Mouse (Mus musculus): ENCODE measurements at regions not wholly inside any gene's neighbourhood (a gene's known extent, or its start where the extent isn't known, plus 50 kb on each side); places are given as distances from the start of the nearest gene placed in this dataset.

DNA sequence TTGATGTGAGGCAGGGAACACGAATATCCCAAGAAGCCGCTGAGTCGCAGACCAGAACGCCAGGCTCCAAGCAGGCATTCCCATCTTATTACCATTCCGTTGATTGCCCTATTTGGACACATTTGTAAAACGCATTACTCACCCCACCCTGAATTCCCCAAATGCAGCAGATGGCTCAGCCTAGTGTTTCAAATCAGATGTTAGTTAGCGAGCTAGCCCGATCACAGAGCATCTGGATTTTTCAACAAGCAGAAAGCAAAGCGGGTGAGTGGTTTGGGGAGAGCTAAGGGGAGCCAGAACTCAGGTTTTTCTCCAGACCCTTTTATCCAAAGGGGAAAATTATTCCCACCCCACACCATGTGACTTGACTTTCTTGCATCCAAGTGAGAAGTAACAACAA, 273.2 kb downstream of the Rwdd3 start:
- no peak for DNase-seq (ENCODE audit: low spot score)

DNA sequence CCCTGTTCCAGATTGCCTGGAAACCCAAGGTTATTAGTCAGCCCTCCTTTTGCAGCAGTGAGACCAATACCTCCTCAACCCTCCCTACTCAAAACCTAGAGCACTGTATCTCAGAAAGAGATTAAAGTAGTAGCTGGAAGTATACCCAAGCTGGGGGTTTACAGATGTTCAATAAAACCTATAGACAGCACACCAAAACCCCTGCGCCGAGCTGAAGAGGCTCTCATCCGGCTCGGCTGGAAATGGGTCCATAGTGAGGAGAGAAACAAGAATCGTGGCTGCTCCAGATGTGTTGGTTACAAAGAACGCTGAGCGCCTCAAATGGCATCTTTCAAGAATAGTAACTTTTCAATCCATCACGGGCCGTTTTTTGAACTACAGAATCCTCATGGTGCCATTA, 273.7 kb downstream of the Rwdd3 start:
- DNase-seq (ENCODE audit: low spot score): no peak

DNA sequence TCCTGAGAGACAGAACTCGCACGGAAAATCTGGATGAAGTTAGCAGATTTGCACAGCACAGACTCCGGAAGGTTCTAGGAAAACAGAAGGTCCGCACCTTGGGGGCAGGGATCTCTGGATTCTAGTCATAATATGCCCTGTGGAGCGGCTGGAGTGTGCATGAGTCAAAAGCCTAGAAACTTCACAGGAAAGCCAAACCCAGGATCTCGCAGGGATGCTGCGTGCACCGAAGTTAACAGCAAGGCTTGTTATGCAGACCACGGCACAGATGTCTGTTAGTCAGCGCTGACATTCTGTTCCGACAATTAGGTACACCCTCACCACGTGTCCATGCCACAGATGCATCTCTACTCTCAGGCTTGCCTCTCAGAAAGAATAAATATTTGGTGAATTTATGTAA, 274.3 kb downstream of the Rwdd3 start:
- DNase-seq (ENCODE audit: low spot score): no peak

DNA sequence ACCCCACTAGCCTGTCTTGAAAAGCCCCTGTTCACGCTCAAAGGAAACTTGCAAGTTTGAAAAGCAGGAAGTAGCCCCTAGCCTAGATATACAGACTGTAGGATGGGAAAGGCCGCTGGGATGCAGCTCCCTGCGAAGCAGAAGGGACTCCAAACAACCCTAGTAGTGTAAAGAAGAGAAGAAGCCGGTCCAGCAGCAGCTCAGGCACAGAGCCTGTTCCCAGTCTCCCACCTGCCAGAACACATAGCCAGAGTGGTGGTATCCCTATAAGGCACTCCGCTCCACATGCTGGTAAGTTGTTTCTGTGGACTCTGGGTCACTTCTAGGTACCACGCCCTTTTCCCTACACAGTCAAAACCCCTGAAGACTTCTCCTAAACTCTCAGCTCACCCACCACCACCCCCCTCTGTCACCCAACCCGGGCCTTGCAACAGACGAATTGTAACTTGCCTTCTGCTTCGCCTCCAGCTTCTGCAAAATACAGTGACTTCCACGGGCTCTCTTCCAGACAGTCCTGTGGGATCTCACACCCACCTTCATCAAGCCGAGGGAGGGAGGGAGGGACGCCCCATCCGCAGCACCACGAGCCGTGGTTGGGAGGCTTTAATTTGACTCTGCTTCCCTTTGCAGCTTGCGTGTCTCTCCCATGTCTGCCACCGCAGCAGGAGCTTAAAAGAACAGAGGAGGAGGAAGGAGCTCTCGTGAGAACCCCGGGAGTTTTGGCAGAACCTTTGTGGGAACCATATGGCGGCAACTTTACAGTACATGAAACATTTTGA, 285.2 kb downstream of the Rwdd3 start:
- peak; percentile 54 for DNase-seq (ENCODE audit: low spot score)

DNA sequence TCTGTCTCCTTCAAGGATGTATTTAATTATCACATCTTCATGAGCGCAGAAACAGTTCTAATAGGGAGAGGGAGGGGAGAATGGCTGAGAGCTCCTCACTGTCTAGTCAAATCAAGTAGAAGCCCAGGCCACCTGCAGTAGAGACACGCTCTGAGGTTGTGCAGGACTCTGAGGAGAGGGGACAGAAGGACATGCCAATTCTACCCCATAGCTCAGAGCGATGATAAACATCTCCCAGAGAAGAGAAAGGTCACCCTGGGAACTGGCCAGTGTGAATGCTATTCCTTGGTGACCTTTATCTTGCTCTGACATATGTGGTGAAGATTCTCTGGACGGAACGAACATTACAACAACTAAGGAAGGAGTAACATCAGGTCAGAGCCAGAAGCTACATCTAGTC, 286.1 kb downstream of the Rwdd3 start:
- no peak for DNase-seq (ENCODE audit: low spot score)

DNA sequence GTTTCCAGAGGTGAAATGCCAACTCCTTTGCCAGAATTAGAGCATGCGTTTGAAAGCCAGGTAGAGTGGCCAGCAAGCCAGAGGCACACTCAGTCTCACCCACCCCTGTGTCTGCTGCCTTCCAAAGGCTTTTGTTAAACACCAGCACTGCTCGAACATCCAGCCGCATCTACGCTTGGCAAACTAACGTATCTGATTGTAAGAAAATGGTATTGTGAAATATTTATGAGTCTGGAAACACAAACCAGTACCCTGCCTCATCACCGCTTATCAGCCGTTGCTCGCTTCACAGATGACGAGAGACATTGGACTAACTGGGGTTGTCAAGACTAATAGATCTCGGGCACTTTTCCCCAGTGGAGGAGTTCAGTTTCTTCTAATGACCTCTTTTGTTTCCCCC, 287.3 kb downstream of the Rwdd3 start:
- DNase-seq (ENCODE audit: low spot score): no peak

DNA sequence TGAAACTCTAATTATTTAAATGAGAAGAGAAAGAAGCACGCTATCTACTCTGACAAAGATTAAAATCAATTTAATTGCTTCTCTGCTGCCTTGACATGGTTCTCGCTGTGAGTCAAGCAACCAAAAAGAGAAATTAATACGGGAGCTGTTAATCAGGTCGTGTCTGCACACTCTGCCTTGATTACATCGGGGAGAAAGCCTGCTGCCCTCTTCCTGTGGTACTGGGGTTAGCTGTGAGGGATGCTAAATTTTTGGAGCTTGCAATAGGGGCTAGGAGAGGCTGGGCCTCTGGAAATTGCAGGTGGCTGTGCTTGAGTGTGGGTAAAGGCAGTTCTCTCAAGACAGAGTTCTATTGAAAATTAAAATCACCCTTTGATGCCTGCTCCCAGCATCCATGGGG, 287.8 kb downstream of the Rwdd3 start:
- no peak for DNase-seq (ENCODE audit: low spot score)

DNA sequence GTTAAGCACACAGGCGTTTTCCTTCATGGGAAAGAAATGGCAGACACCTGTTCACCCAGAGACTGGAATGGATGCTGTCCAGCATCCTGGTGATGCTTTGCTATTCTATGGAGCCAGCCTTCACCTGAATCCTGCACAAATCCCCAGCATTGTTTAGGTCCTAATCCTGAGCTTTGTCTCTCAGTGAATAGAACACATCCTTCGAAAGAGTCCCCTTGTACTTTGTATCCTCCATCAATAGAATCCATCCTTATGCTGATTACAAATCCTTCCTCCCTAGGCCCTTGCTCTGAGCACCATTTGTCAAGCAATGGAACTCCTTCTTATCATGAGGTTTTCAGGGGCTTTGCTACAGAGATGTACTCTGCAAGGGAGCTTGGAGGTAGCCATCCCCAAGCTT, 292.1 kb downstream of the Rwdd3 start:
- no peak for DNase-seq (ENCODE audit: low spot score)

DNA sequence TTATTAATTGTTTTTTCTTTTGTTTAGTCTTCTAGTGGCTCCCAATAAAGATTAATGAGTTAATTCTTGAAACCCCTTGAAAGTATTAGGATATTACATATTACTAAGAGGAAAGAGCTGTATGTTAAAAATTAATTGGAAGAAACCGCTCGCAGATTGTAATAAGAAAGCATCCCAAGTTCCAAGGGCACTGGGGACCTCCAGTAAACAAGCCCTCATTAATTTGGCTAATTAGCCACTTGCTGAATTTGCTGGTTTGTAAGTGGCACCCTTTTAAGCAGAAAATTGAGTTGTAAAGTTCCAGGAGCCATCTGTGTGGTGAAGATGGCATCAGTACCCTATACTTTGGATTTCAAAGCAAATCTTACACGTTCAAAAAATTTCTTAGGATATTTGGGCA, 295.8 kb downstream of the Rwdd3 start:
- no peak for DNase-seq (ENCODE audit: low spot score)

DNA sequence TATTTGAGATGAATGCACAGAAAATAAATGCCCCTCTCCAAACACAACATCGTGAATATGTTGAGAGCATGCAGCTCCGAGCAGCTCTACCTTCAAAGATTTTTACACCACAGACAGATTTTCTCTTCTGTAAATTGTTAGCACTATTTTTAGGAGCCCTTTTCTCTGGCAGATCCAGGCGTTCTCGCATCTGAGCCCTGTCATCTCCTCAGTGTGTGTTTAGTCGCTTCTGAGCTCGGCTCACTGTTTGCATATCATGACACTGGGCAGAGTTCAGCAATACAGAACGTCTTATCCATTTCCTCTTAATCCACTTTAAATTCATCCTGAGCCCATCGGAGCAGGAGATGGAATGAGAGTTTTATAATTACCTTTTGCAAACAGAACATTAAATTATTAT, 306.5 kb downstream of the Rwdd3 start:
- DNase-seq (ENCODE audit: low spot score): peak; percentile 19

DNA sequence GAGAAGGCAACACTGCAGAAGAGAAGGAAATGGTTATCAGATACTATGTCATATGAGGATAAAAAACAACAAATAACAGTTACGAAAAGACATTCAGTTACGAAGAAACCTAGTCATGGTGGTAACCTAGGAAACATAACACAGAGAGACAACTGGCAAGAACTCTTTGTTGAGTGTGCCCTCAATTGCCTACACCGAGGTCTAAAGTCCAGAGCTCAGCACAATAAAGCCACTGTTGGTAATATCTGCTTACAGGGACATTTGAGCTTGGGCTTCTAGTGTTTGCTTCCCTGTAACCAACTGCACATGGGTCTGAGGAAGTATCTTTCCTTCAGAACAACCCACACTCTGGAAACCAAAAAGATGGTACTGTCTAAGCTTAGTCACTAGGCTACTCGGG, 309.9 kb downstream of the Rwdd3 start:
- DNase-seq (ENCODE audit: low spot score): no peak

DNA sequence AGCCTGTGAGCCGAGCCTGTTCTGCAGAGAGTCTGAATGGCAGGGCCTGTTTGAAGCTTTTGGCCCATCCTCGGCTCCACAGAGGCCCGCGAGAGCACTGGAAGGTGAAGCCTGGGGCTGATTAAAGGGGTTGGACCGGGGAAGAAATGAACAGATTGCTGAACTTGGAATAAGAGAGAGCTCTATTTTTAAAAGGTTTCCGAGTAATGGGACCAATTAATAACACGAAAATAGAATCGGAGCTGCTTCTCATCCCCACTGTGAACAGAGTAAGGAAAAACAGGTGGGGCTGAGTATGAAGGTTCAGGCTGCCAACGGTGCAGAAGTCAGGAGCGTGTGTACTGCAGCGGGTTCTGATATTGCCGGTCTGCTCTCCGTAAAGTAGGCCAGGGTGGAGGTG, 313.2 kb downstream of the Rwdd3 start:
- no peak for DNase-seq (ENCODE audit: low spot score)

DNA sequence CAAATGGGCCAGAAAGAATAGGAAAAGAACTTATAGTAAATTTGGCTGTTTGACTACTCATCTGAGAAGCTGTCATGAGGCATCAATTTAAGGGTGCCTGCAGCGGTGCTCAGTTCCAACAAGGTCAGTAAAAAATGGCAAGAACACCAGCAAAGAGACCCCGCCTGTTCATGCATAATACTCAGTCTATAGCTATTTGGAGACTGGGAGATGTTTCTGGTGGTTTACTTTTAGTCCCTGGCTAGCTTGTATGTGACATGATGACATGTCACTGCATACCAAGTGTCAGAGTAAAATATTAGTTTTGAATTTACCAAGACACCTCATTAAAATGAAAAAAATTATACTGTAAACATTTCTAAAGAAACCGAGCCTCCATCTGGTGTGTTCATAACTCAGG, 317.2 kb downstream of the Rwdd3 start:
- DNase-seq (ENCODE audit: low spot score): no peak

DNA sequence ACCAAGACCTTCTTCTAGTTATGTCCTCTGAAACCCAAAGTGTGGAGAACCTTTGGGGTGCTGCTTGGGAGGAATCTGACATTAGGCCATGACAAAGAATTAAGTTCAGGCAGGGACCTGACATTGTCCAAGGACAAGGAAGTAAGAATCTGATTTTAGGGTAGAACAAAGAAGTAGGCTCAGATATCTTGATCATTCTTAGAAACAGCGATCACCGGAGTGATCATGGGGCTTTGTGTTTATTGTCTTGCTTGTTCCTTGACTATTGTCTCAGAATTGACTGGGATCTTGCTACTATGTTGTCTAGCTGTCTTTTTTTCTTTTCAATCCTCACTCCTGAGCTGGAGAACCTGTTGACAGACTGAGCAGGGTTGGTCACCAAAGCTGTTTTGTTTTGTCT, 327.9 kb downstream of the Rwdd3 start:
- DNase-seq (ENCODE audit: low spot score): no peak

DNA sequence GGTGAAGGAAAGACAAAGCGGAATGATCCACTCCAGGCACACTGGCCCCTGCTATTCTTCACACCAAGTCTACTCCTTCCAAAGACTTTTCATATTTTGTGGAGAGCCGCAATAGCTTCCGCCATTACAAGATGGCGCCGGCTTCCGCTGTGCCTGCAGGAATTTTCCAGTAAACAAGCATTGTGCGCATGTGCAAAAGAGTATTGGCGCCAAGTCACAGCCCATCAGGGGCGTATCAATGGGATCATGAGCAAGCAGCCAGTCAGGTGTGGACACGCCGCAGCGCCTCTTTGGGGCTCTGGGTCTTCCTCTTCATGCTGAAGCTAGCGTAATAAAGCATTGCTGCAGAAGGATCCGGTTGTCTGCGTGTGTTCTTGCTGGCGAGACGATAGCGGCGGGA, 348.0 kb downstream of the Rwdd3 start:
- no peak for DNase-seq (ENCODE audit: low spot score)

DNA sequence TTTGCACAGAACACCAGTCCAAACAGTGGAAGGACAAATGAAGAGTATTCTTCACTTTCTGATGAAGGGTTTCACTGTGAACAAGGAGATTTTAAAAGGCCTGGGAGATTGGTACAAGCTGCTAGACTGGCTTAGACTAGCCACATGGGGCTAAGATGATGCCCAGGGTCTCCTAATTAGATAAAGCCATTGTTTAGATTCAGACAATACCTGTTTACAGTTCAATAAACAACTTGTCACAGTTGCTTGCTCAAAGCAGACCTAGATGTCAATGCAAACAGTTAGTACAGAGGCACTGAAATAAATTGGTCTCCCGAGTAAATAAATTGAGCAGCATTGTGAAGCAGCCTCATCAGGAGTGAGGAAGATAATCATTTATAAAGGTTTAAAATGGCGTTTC, 359.6 kb downstream of the Rwdd3 start:
- no peak for DNase-seq (ENCODE audit: low spot score)

DNA sequence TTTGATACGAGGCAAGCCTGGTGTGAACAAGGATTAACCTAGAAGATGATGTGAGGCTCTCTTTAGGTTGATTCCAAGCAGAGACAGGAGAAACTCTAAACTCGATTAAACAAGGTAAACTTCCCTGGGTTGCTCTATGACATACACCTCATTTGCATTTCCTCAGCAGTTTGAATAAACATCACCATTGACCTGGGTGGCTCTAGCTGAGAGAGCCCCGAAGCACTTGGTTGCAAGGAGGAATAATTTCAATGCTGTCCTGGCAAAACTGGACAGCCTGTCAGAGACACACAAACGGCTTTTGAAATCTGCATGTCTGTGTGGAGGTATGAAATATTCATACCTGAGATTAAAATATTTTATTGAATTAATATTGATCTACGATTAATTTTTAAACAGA, 361.0 kb downstream of the Rwdd3 start:
- DNase-seq (ENCODE audit: low spot score): no peak

DNA sequence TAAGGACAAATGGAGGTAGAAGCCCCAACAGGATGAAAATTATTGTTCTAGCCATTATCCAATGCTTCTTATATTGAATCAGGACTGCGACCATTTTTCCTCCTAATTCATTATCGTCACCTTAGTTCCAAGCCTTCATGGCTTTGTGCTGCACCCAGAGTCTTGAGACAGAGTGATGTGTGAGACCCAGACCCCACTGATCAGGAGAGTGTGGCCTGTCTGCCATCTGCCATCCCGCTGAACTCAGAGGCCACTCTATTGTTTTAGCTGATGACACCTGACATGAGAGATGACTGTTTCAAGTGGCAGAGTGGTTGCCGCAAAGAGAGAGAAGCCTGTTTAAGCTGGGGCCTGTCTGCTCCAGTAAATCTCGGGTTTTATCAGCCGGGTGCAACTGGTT, 361.4 kb downstream of the Rwdd3 start:
- DNase-seq (ENCODE audit: low spot score): no peak

DNA sequence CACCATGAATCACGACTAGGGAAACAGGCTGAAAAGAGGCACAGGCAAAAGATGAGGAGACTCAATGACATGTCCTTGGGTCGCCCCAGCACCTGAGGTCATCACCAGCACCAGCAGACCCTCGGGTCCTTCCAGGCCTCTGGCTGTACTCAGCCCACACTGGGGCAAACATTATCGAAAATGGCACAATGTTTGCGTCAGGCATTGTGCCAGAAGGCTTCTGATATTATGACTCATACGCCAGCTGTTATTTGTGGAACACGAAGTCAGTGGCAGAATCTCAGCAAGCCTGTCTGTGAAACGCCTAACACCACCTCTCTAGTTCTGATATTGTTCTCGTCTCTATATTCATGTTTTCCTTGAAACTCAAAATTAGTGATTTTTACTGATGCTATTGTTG, 384.8 kb downstream of the Rwdd3 start:
- DNase-seq (ENCODE audit: low spot score): peak; percentile 33

DNA sequence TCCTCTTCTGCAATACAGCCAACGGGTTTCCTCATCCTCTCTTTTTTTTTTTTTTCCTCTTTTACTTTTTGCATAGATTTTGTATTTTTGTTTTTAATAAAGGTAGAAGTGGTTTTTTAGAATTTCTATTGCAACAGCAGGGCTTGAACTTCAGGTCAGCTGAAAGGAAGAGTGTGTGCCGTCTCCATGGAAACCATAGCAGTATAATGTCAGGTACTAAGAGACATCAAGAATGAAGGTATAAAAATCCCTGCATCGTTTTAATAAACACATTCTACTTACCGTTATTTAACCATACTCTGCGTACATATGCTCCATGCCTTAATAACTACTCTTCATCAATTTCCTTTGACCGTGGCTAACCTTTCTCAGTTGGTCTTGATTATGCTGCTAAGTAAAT, 390.0 kb downstream of the Rwdd3 start:
- no peak for DNase-seq (ENCODE audit: low spot score)

DNA sequence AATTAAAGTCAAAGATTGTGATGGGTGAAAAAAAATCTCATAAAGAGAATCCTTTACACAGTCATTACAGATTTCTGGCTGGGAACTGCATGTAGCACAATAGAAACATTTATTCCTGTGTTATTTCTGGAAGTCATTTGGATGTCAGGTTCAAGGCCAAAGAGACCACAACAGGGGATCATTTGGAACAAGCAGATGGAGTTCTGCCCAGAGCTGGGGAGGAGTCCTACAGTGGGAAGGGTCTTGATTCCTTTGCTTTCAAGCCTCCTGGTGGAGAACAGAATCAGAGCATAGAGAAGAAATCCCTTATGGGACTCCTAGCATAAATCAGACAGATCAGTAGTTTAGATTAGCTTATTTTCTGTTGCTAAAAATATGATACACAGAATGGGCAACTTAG, 392.4 kb downstream of the Rwdd3 start:
- DNase-seq (ENCODE audit: low spot score): no peak

DNA sequence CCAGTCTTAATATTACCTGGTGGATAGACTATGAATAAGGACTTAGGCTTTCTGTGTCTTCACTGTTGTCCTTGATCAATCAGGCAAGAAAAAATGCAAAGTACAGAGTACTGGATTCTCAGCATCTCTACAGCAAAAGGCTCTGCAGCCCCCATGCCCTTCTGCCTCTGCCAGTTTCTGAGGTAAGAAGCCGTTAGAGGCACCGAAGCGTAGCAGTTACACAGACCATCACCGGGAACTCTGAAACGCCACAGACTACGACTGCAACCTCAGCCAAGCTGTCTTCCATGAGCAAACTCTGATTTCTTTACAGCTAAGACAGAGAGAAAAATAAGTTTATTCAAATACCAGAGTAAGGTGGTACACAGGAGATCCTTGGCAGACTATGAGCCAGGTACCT, 396.5 kb downstream of the Rwdd3 start:
- DNase-seq (ENCODE audit: low spot score): no peak

DNA sequence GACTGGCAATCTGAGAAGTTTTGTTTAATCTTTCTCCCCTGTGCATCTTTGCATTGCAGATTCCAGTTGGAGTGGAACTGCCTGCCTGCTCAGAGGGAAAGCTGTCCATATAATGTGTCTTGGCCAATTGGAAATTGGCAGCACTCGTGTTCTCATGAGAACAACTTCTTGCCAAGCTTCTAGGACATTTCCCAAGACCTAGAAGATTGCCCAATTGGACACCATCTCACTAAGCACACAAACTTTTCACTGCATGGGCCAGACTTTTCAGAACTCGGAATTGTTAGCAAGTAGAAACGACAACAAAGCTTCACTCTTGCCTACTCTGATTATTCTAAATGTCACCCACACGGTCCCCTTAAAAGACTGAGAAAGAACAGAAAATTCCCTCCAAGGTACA, 409.8 kb downstream of the Rwdd3 start:
- DNase-seq (ENCODE audit: low spot score): no peak

DNA sequence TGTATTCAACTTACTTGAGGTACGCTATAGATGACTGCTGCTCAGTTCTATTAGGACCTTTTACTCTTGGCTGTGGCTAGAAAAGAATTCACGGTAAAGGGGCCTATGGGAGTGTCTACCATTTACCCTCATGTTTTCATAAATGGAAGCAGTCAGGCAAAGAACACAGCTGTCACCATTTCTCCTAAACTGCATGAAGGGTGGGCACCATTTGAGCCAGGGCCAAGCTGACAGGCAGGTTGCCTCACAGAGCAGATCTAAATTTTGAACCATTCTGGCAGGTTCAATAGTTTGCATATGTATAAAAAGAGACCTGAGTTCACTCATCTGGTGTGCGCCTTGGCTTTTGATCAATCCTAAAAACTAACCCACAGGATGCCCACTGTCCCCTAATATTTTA, 410.3 kb downstream of the Rwdd3 start:
- DNase-seq (ENCODE audit: low spot score): no peak

DNA sequence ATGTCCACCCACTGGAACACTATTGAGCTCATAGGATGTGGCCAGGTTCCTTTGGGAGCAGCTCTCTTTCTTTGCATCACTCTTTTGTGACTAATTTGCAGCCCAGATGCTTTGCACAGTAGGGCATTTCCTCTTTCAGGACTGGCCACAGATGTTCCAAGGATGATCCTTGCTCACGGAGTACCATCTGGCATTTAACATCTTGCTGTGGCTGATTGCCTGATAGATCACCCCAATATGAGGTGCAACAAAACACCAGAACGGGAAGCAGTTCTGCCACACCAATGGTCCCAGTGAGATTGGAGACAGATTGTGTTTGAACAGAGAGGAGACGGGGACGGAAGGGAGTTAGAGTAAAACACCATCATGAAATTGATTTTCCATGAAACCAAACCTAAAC, 423.0 kb downstream of the Rwdd3 start:
- no peak for DNase-seq (ENCODE audit: low spot score)

Data from left cerebral cortex, adult 11 months (tissue).